13 mouse cellular contexts compared by ENCODE assay signal in genomic region chr11:106684027-106684426, GRCm38 (mm10).
"Had no signal": no experiment of that assay in that cellular context is flagged by ENCODE, and none has a peak within 500 bp of the region (broad histone marks: within the 10 kb centered on the region; RNA-seq: fewer than 3 reads in every experiment).

No protein-coding gene starts in this region.

- DNase-seq: lung, embryonic 14.5 days; right cerebral cortex, postnatal 14 days; thymus, adult 2 months; thymus, postnatal 25 days; thymus, postnatal 4 days had no signal

- H3K4me3 ChIP-seq: megakaryocyte, embryonic 14.5 days; midbrain, embryonic 13.5 days; midbrain, embryonic 15.5 days; neural tube, embryonic 12.5 days; stomach, embryonic 15.5 days had no signal

- ATAC-seq: midbrain, embryonic 13.5 days; midbrain, embryonic 15.5 days had no signal

- H3K4me1 ChIP-seq: midbrain, embryonic 13.5 days; midbrain, embryonic 15.5 days; neural tube, embryonic 12.5 days; stomach, embryonic 15.5 days had no signal

- H3K36me3 ChIP-seq: midbrain, embryonic 13.5 days; midbrain, embryonic 15.5 days; neural tube, embryonic 12.5 days; stomach, embryonic 15.5 days had no signal

- H3K4me2 ChIP-seq: lung, embryonic 14.5 days; midbrain, embryonic 11.5 days; midbrain, embryonic 13.5 days; midbrain, embryonic 15.5 days; neural tube, embryonic 12.5 days; stomach, embryonic 15.5 days had no signal

- H3K9me3 ChIP-seq: megakaryocyte, embryonic 14.5 days; midbrain, embryonic 13.5 days; midbrain, embryonic 15.5 days; neural tube, embryonic 12.5 days; stomach, embryonic 15.5 days had no signal

- H3K27me3 ChIP-seq: megakaryocyte, embryonic 14.5 days; midbrain, embryonic 13.5 days; midbrain, embryonic 15.5 days; neural tube, embryonic 12.5 days; stomach, embryonic 15.5 days had no signal

- H3K27ac ChIP-seq: macrophage; midbrain, embryonic 13.5 days; midbrain, embryonic 15.5 days; neural tube, embryonic 12.5 days; stomach, embryonic 15.5 days; stomach, postnatal 0 days had no signal

- H3K9ac ChIP-seq: lung, embryonic 14.5 days; midbrain, embryonic 13.5 days; midbrain, embryonic 15.5 days; neural tube, embryonic 12.5 days; stomach, embryonic 15.5 days had no signal
